Mouse (Mus musculus) induced T-regulatory cell, adult 2 months (primary cell): Measurements from ENCODE around the gene Snrnp27.

Source experiments
- DNase-seq: peaks from one replicate; pipeline ENCODE4 v3.0.0-alpha.2; 2012; ENCODE audit warnings: low read depth

Snrnp27 gene

DNA sequence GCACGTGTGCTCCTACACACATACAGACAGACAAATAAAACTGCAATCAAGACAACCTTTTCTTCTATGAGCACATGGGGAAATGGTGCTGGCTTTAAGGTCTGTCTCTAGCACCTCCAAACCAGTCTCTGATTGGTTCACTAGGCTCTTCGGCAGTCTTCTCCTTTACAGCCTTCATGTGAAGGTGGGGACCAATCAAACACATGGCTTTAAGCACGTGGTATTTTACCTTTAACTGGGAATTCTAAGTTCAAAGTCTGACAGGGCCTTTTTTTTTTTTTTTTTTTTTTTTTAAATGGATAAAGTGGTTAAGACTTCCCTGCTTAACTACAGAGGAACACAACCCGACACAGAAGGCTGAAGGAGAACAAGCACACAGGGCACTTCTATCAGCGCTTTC, 19.2 kb downstream of the Snrnp27 start:
- no peak for DNase-seq

DNA sequence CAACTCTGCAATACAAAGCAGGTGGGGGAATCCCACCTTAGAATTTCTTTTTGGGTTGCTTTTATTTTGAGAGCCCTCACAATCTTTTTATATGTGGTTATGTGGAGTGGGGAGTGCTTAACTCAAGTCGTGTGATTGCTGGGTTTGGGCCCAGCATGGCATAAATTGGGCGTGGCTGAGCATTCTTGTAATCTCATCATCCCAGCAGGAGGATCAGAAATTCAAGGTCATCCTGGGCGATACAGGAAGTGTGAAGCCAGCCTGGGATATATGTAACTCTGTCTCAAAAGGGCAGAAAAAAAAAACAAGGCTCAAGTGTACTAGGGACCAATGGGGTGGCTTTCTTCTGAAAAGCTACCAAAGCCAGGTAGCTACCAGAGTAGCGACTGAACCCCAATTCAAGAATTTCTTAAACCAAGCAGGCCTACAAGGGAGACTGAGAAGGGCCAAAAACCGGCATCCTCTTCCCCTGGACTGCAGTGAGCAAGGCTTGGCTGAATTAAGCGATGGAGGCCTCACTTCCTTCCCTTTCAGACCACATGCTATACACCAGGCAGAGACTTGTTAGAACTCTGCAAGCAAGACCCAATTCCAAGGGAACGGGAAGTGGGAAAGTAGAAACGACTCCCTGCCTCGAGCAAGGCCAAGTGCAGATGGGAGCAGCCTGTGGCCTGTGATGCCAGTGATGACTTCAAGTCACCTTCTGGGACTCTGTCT, 24.0 kb downstream of the Snrnp27 start:
- DNase-seq = no peak

DNA sequence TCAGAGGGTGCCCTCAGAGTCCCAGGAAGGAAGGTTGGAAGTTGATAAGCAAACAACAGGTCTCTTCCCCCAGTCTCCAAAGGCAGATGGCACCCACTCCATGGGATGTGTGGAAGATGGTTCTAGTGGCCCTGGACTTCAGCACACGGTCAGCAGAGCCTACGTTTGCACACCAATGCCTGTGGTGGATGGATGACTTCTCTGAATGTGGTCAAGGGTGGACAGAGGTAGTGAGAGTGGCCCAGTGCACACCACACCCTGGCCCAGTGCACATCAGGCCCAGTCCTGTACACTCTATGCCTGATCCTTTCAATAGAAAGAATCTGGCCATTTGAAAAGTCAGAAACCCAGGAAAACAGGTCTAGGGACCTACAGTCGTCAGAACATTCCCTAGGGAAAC, 25.8 kb downstream of the Snrnp27 start:
- no peak for DNase-seq

DNA sequence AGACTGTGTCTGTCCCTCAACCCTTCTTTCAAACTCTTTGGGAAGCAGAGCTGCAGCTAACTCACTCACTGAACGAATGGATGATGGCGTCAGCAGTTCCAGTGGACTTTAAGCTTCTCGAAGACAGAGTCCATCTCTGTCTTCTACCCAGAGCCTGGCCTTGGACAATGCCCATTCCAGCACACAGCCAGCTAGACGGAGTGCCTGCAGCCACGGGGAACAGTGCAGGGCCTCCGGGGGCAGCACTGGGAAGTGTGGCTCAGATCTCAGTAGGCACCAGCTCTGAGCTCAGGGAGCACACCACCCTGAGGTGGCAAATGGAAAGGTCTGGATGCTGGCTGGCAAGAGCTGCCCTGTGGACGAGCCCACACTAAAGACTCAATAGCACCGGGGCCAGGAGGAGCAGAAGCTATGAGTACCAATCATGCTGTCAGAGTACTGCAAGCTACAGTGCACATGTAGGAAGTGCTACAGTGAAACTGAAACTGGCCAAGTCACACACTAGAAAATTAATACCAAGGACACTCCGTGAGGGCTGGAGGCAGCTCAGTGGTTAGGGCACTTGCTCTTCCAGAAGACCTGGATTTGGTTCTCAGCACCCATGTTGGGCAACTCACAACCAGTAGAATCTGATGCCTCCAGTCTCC, 29.9 kb downstream of the Snrnp27 start:
- DNase-seq = peak; percentile 48

DNA sequence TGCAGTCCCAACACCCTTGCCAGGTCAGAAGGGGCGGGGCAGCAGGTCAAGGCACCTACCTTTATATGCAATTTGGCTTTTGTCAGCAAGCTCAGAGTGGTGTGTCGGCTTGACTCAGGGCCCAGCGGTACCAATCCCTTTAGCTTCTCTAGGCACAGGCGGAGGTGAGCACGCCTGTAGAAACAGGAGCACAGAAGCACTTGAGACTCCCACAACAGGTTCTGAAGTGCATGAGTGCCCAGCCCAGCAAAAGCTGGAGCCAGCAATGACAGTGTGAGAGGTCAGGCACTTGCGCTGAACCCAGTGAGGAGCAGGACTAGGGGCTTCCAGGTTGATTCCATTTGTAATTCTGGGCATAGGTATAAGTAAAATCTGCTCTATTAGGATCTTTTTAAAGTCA, 31.3 kb downstream of the Snrnp27 start:
- DNase-seq = no peak

DNA sequence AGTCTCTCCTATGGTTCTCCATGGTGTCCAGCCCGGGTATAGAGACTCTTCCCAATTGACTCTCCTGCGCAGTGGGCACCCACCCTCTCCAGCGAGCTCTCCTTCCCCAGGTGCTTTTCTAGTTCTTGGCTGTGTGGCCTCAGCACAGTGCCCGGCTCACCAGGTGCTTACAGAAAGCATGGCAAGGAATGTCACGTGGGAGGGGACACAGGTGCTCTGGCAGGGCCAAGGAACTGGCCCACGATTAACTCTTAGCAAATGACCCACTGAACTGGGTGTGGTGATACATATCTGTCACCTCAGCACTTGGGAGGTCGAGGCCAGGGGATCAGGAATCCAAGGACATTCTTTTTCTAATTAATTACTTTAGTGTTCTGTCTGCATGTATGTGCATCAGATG, 38.2 kb downstream of the Snrnp27 start:
- no peak for DNase-seq

DNA sequence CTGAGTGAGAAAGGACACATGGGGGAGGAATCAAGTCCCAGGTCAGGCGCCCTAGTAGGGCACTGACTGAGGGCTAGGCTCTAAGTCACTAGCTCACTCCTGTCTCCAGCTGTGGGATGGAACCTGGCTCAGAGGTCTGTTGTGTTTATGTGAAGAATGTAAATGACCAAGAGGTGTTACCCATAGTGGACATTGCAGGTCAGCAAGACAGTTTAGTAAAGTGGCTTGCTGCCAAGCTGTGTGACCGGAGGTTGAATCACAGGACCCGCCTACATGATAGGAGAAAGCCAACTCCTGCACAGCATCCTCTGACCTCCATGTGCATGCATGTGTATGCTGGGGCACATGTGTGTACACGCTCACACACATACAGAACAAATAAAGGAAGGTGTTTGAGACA, 38.8 kb downstream of the Snrnp27 start:
- no peak for DNase-seq

DNA sequence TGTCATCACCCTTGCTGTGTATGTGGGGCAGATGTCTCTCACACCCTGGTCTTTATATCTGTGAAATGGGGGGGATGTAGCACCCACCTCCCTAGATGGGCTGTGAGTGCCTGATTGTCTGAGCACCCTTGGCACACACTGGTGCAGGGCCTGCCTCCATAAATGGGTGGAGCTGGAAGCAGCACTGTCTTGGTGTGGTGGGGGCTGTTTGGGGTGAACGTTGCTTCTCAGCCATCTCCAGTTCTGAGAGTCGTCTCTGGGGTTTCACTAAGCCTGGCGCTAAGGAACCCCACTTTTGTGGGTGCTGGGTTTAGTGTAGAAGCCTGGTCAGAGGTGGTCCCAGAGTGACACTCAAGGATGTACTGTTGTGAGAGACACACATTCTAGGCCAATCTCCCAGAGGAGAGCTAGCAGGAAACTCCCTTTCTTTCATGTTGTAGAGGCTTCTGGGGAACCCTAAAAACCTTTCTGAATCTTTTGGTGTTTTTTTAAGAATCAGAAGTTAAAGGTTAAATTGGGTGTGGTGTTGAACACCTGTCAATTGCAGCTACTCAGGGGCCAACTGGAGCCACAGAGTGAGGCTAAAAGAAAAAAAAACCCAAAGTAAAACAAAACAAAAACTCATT, 39.4 kb downstream of the Snrnp27 start:
- peak; percentile 76 for DNase-seq

DNA sequence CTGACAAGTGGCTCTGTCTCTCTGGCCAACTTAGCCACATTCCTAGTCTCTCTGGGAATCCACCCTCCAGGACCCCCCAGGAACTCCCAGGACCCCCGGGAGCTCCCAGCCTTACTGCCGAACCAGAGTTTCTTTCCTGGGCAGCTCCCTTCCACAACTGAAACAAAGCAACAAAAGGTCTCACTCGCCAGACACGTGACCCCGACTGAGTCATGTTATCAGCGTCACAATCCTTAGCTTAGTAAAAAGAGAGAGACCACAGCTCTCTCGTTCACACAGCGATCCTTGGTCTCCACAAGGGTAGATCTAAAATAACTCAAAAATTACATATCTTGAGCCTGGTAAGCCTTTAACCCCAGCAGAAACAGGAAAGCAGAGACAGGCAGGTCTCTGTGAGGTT, 42.6 kb downstream of the Snrnp27 start:
- DNase-seq = peak; percentile 77

DNA sequence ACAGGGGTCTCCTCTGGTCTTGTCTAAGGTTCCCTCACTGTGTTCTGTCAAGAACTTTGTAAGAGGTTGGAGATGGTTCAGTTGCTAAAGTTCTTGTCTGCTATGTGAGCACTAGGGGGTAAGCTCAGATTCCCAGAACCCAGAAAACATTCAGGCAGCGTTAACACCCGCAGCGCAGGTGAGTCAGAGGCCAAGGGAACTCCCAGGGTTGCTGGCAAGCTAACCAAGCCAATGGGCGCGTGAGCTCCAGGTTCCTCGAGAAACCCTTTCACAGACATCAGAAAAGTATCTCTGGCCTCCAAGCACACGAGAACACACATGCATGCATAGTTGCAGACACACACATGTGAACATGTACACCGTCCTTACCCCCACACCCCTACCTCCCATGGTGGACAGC, 43.5 kb downstream of the Snrnp27 start:
- peak; percentile 50 for DNase-seq

DNA sequence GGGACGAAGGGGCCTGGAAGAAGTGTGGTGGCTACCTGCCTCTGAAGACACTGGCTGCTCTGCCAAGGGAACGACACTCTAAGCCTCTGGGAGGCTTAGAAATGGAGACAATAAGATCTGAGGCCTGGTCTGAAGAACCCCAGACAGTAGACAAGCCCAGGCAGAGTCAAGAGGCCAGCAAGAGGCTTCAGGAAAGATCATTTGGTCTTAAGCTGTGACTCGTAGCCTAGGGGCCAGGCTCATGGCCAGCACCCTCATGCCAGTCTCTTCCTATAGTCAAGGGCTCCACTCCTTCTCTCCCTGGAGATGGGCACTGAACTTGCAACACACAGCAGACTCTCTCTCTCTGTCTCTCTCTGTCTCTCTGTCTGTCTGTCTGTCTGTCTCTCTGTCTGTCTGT, 44.2 kb downstream of the Snrnp27 start:
- peak; percentile 23 for DNase-seq

DNA sequence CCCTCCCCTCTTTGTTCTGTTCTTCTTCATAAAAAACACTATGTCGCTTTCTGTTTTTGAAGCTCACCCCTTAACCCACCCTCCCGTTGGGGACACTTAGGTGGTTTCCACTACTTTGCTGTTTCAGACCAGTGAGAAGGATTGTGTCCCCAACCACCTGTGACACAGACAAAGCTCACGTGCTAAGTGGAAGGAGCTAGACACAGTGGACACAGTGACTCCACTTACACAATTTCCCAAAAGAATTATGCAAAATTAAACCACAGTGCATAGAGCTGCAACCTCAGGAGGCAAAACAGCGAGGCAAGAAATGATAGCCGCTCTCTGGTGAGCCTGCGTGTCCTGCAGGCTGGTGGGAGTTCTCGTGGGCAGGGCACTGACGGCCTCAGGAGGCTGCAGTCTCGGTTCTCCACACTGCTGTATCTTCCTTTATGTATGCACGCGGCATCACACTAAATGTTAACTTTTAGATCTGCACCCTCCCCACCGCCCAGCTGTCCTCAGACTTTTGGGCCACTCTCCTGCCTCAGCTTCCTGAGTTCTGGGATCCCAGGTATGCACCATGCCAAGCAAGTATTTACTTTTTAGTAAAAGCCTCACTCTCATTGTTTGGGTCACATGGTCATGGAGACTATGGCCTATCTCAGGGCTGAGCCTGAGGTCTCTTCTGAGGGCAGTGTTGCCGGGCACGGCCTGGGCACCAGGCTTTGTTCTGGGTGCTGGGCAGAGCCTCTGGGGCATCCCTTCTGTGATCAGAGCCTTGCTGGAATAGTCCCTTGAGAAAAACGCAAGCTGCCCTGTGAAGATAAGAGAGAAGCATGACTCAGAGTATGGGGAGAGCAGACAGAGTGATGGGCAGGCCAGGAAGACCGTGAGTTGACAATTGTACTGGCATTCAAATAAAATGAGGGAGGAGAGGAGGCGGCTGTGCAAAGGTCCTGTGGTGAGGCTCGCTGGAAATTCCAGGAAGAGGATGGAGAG, 44.9 kb downstream of the Snrnp27 start:
- peak; percentile 46 for DNase-seq

DNA sequence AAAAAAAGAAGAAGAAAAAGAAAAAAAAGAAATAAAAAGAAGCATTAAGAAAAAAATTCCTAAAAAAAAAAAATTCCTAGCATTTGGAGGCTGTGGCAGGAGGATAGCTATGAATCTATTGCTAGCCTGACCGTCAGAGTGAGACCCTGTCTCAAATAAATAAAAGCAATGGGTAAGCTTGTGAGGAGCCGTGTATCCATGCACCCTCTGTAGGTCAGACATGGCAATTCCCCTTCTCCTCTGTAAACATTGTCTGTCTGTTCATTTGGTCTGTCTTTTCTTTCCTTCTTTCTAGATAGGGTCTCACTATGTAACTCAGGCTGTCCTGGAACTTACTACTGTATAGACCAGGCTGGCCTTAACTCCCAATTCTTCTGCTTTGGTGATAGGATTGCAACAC, 45.9 kb downstream of the Snrnp27 start:
- peak; percentile 35 for DNase-seq

DNA sequence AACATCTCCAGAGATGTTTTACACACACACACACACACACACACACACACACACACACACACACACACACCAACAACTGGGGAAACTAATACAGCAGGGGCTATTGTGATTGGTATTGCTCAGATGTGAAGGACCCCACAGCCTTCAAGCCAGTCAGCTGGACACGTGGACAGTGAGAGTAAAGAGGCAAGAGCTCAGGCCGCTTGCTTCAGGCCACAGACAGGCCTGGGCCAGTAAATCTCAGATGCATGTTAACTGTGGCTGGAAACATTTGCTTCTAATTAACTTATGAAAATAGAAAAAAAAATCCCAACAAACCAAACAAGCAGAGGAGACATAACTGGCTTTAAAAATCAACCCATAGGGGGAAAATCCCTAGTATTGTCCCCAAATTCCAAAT, 46.5 kb downstream of the Snrnp27 start:
- no peak for DNase-seq

DNA sequence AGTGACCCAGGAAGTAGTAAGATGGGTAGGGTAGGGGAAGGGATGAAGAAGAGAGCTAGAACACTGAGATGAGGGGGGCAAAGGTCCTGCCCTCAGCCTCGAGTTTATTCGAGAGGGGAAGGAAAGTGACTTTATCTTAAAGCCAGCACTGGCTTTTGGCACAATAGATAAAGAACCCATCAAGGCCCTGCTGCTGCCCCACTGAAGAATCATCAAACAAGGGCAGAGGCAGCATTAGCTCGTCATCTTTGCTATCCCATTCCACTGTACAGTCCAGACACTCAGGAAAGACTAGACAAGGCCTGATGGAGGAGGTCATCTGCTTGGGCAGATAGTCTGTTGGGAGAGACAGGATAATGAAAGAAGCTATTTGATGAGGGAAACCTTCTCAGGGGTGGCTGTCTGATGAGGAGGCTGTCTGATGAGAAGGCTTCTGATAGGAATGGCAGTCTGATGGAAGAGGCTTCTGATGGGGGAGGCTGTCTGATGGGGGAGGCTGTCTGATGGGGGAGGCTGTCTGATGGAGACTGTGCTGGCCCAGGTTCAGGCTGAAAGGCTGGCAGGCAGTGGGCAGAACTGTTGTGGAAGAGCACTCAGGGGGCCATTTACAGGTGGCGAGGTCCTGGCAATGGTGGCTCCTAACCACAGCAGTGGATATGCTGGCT, 47.0 kb downstream of the Snrnp27 start:
- no peak for DNase-seq

DNA sequence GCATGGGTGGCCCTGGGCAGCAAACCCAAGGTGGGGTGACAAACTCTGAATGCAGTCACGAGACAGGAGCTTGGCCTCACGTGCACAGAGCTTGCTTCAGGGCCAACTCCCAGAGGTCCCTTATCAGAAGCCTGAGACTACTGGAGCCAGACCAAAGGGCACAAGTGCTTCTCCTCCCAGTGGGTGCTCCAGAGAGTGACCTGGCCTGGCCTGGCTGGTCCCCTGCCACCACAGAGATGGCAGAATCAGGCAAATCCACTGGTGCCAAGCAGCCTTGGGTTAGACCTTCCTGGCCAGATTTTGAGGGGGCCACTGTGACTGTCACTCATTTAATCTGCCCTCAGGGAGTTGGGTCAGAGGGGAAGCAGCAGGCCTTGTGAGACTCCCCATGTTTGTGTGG, 47.8 kb downstream of the Snrnp27 start:
- DNase-seq = no peak

DNA sequence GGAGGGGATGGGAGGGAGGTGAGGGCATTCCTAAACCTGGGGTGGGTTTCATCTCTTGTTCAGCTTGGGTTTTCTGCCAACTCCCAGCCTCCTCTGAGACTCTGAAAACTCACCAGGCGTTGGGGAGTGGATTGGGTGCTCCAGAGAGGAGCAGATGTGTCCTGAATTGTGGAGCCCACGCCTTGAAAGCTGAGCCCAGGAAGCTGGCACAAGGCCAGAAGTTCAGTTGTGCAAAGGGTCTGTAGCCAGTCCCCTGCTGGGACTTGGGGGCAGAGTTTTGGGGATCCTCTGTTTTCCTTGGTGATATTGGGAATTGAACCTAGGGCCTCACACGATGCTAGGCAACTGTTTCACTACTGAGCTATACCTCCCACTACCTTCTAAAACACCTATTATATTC, 54.2 kb downstream of the Snrnp27 start:
- DNase-seq = no peak

DNA sequence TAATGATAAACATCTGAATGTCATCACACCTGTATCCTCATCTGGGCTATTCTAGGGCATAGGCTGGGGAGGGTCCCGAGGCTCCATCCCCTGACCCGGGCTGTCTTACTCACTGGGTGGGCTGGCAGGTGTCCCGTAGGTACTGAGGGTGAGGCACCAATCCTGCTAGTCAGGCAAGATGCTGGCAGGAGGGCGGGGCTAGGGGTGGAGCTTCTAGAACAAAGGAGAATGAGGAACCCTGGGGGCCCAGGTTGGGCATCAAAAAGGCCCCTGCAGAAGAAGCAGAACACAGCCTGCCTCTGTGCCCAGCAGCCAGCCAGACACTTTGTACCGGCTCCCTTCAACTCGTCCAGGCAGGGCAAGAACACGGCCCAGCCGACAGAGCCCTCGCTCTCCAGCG, 56.4 kb downstream of the Snrnp27 start, which contains the start of gene Asprv1:
Gene Asprv1, plus strand, starts transcription at position 219 of the 400 bp plus-strand sequence.
- no peak for DNase-seq
